Mouse (Mus musculus) forebrain, embryonic 10.5 days (tissue): ENCODE data around the gene Unc45b. TPM values are rescaled to one million over a fixed set of nuclear protein-coding genes. Genes with fewer than 3 reads are reported as not detected.
"Not testable (repeated sequence)": the region's sequence is repeated elsewhere in the genome, so short reads cannot be mapped to it uniquely, and the experiment has no call there.

ENCODE experiments used
- DNase-seq: peaks from one replicate; pipeline ENCODE4 v3.0.0-alpha.2; 2017; ENCODE audit warnings: low spot score; ENCODE audit errors: extremely low spot score
- H3K27ac ChIP-seq: fragments of 300-500 bp; sonication (generic); 2 replicates; pipeline ENCODE4 v1.5.1; 2016; ENCODE audit warnings: mild to moderate bottlenecking
- H3K27me3 ChIP-seq: fragments of 300-500 bp; sonication (generic); 2 replicates; pipeline ENCODE4 v1.6.1; 2016; ENCODE audit warnings: mild to moderate bottlenecking; ENCODE audit not compliant: poor library complexity, severe bottlenecking
- H3K36me3 ChIP-seq: fragments of 300-500 bp; sonication (generic); replicated peaks from 2 replicates; pipeline ENCODE4 v1.6.1; 2016; ENCODE audit warnings: mild to moderate bottlenecking, moderate library complexity
- H3K4me1 ChIP-seq: fragments of 300-500 bp; sonication (generic); 2 replicates; pipeline ENCODE4 v1.6.1; 2016
- H3K4me3 ChIP-seq: fragments of 300-500 bp; sonication (generic); 2 replicates; pipeline ENCODE4 v1.5.1; 2016; ENCODE audit warnings: mild to moderate bottlenecking, moderate library complexity
- H3K9me3 ChIP-seq: fragments of 300-500 bp; sonication (generic); 2 replicates; pipeline ENCODE4 v1.6.1; 2016; ENCODE audit warnings: mild to moderate bottlenecking, moderate library complexity
- WGBS: fragments of 180-500 bp; shearing (Covaris S2); methylation state at CpG from one replicate; pipeline ENCODE4 v1.1.7; 2016; 5-methylcytosine and 5-hydroxymethylcytosine counted together
- polyA plus RNA-seq: library from polyadenylated mRNA; unstranded; fragments of >200 nt; fragmentation: Nextera tagmentation; extraction: Ambion mirVana; gene quantifications from 2 replicates; pipeline ENCODE4 v1.2.1, GENCODE M21; 2016

Unc45b gene
- polyA plus RNA-seq, 1 experiment from 2014 or later: 0.31 TPM

- Histone ChIP-seq H3K27me3 (peaks cover 96% of the 10 kb centered on the region), H3K4me3 (peak overlapping the region; percentile 60), H3K4me1 (peaks cover 22% of the 10 kb centered on the region)
- H3K9me3 ChIP-seq, DNase-seq, H3K27ac ChIP-seq, H3K36me3 ChIP-seq: not testable (repeated sequence)
- 1% methylated on average over 63 of the region's 63 CpGs for WGBS
Measured at GRCm38 (mm10) chr11:82931161-82931560, 20.8 kb downstream of the Unc45b start.

- peaks cover 96% of the 10 kb centered on the region for H3K27me3 ChIP-seq
- not testable (repeated sequence) for DNase-seq, H3K27ac ChIP-seq, H3K9me3 ChIP-seq, H3K36me3 ChIP-seq
- H3K4me1 ChIP-seq: peaks cover 22% of the 10 kb centered on the region
- peak overlapping the region; percentile 60 for H3K4me3 ChIP-seq
- WGBS: under 1% methylated on average over 116 of the region's 119 CpGs
Measured at GRCm38 (mm10) chr11:82931671-82932450, 21.5 kb downstream of the Unc45b start.

GRCm38 (mm10) chr11:82933186-82933585, 22.8 kb downstream of the Unc45b start:
- H3K4me1 ChIP-seq: peaks cover 22% of the 10 kb centered on the region
- no peak for DNase-seq
- 2% methylated on average over 27 of the region's 29 CpGs for WGBS

GRCm38 (mm10) chr11:82943336-82943735, 33.0 kb downstream of the Unc45b start:
- peaks cover 20% of the 10 kb centered on the region for H3K27me3 ChIP-seq
- no peak for DNase-seq

More at GRCm38 (mm10) chr11:82933186-82933585, 22.8 kb downstream of the Unc45b start:
- H3K9me3 ChIP-seq: no peaks in the 10 kb centered on the region
- H3K4me3 ChIP-seq: peak overlapping the region; percentile 60
- peaks cover 96% of the 10 kb centered on the region for H3K27me3 ChIP-seq
- no peak overlapping the region for H3K27ac ChIP-seq
- no peaks in the 10 kb centered on the region for H3K36me3 ChIP-seq

GRCm38 (mm10) chr11:82945636-82946035, 35.3 kb downstream of the Unc45b start:
- H3K27me3 ChIP-seq: peaks cover 26% of the 10 kb centered on the region
- no peak for DNase-seq
- WGBS: 81% methylated on average over 2 of the region's 2 CpGs
- no peaks in the 10 kb centered on the region for H3K36me3 ChIP-seq
- no peak overlapping the region for H3K27ac ChIP-seq
- H3K4me1 ChIP-seq: no peaks in the 10 kb centered on the region
- no peaks in the 10 kb centered on the region for H3K9me3 ChIP-seq
- no peak overlapping the region for H3K4me3 ChIP-seq

More at GRCm38 (mm10) chr11:82943336-82943735, 33.0 kb downstream of the Unc45b start:
- H3K36me3 ChIP-seq: no peaks in the 10 kb centered on the region
- no peak overlapping the region for H3K27ac ChIP-seq
- 64% methylated on average over 6 of the region's 6 CpGs for WGBS
- H3K4me3 ChIP-seq: no peak overlapping the region
- no peaks in the 10 kb centered on the region for H3K4me1 ChIP-seq
- H3K9me3 ChIP-seq: no peaks in the 10 kb centered on the region

- H3K27me3 ChIP-seq: peaks cover 44% of the 10 kb centered on the region
- WGBS: 52% methylated on average over 4 of the region's 4 CpGs
Measured at GRCm38 (mm10) chr11:82947457-82947856, 37.1 kb downstream of the Unc45b start.

GRCm38 (mm10) chr11:82949036-82949435, 38.7 kb downstream of the Unc45b start:
- WGBS: 85% methylated on average over 9 of the region's 9 CpGs

More at GRCm38 (mm10) chr11:82947457-82947856, 37.1 kb downstream of the Unc45b start:
- no peaks in the 10 kb centered on the region for H3K9me3 ChIP-seq
- no peak for DNase-seq
- no peaks in the 10 kb centered on the region for H3K36me3 ChIP-seq
- H3K4me1 ChIP-seq: peaks cover 15% of the 10 kb centered on the region
- H3K4me3 ChIP-seq: no peak overlapping the region
- no peak overlapping the region for H3K27ac ChIP-seq

GRCm38 (mm10) chr11:82950736-82951481, 40.6 kb downstream of the Unc45b start, which contains the start of gene Slfn5:
TSS of gene Slfn5 (plus strand) at chr11:82951349.
- peaks cover 63% of the 10 kb centered on the region for H3K27me3 ChIP-seq
- no peak within 1 kb of the TSS for H3K27ac ChIP-seq
- H3K36me3 ChIP-seq: no peaks in the 10 kb centered on the region
- no peak for DNase-seq
- WGBS: 15% methylated on average over 10 of the region's 10 CpGs
- H3K9me3 ChIP-seq: no peaks in the 10 kb centered on the region
- peak within 1 kb of the TSS; percentile 28 for H3K4me3 ChIP-seq
- H3K4me1 ChIP-seq: peaks cover 15% of the 10 kb centered on the region

More at GRCm38 (mm10) chr11:82949036-82949435, 38.7 kb downstream of the Unc45b start:
- Histone ChIP-seq H3K9me3 (no peaks in the 10 kb centered on the region), H3K27me3 (peaks cover 54% of the 10 kb centered on the region), H3K27ac (no peak overlapping the region), H3K4me1 (peaks cover 15% of the 10 kb centered on the region), H3K36me3 (no peaks in the 10 kb centered on the region), H3K4me3 (no peak overlapping the region)
- DNase-seq: no peak

- H3K27ac ChIP-seq: no peak overlapping the region
- H3K36me3 ChIP-seq: no peaks in the 10 kb centered on the region
- no peak for DNase-seq
- peaks cover 15% of the 10 kb centered on the region for H3K4me1 ChIP-seq
- WGBS: 10% methylated on average over 28 of the region's 28 CpGs
- H3K9me3 ChIP-seq: no peaks in the 10 kb centered on the region
- peaks cover 63% of the 10 kb centered on the region for H3K27me3 ChIP-seq
- H3K4me3 ChIP-seq: peak overlapping the region; percentile 28
Measured at GRCm38 (mm10) chr11:82951865-82952611, 41.7 kb downstream of the Unc45b start.

- Histone ChIP-seq H3K36me3 (no peaks in the 10 kb centered on the region), H3K4me1 (peaks cover 15% of the 10 kb centered on the region), H3K9me3 (no peaks in the 10 kb centered on the region), H3K27me3 (peaks cover 63% of the 10 kb centered on the region), H3K27ac (no peak overlapping the region), H3K4me3 (no peak overlapping the region)
- DNase-seq: no peak
- WGBS: 66% methylated on average over 9 of the region's 9 CpGs
Measured at GRCm38 (mm10) chr11:82952612-82953542, 42.5 kb downstream of the Unc45b start.

- peaks cover 53% of the 10 kb centered on the region for H3K27me3 ChIP-seq
- 82% methylated on average over 6 of the region's 6 CpGs for WGBS
Measured at GRCm38 (mm10) chr11:82954631-82955030, 44.3 kb downstream of the Unc45b start.

More at GRCm38 (mm10) chr11:82954631-82955030, 44.3 kb downstream of the Unc45b start:
- Histone ChIP-seq H3K9me3 (no peaks in the 10 kb centered on the region), H3K4me3 (no peak overlapping the region), H3K27ac (no peak overlapping the region), H3K36me3 (no peaks in the 10 kb centered on the region), H3K4me1 (peaks cover 15% of the 10 kb centered on the region)
- DNase-seq: no peak
